Mouse (Mus musculus) heart, postnatal 4 days (tissue): Measurements from ENCODE around the gene Gp5. TPM values are rescaled to one million over a fixed set of nuclear protein-coding genes. Genes with fewer than 3 reads are reported as not detected.
A peak's percentile ranks its signal among the peaks of the same experiment; 100 is the strongest.

ENCODE experiments used
- DNase-seq: peaks from one replicate; pipeline ENCODE4 v3.0.0; 2021
- total RNA-seq, 2 experiments: library from RNA; stranded (reverse); gene quantifications; 2 replicates each; pipeline ENCODE4 v1.2.3; 2021

Gene Gp5
- total RNA-seq, 2 experiments from 2014 or later = 0.12 to 0.38 TPM

DNA sequence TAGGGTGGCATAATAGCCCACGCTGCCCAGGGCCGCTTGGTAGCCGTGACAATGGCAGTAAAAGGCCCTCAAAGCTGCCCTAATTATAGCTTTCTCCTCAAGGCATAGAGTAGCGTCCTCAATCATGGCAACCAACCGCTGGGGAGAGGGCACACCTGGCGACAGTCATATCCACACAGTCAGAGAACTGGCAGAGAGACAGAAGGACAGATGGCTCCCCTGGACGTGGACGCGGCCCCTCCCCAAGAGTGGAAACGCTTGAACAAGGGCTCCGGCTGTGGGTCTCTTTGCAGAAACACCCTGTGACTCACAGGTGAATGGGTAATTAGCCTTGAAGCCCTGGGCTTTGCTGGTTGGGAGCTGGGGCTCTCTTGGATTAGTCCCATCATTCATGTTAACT lies 32.2 kb downstream of the Gp5 start:
- DNase-seq = no peak

DNA sequence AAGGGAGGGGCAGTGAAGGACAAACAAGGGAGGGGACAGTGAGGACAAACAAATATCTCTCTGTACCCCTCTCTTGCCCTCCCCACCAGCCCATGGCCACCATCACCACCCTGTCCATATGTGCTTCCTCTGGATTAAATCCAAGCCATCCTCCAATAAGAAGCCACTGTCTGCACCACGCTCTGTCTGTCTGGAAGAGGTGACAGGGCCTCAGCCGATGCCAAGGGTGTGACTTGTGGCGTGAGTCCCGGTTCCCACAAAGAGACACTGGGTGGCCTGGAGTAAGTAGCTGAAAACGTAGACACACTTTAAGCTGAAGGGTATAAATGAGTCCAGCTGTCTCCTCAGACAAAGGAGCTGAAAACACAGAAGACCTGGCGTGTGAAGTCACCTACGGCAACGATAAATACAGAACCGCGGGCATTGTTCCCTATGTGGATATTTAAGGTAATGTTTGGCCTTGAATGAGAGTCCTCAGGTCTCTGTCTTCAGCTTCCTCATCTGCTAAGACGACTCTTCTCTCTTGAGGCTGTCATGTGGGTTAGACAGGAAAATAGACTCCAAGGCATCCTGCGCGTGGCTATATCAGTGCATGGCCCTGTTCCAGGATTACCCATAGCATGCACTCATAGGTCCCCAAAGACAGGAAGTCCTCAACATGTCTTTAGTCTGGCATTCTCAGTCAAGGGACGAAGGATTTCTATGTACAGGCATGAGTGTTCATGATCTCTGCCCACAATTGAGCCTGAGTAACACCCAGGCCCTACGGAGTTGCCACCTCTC lies 34.8 kb downstream of the Gp5 start:
- DNase-seq = no peak

DNA sequence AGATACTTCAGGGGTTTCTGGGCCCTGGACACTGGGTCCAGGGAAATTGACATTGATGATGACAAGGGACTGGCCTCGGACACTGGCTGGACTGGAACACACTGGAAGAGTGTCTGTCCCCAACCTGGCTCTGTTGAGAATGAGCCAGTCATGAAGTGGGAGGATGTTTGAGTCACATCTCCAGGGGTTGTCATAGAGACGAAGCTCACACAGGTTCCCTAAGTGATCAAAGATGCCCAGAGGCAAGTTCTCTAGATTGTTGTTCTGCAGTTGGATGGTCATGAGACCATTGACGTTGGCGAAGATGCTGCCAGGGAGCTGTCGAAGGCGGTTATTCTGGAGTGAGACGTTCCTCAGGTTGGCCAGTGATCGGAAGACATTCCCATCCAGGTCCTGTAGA lies 37.5 kb downstream of the Gp5 start:
- no peak for DNase-seq

DNA sequence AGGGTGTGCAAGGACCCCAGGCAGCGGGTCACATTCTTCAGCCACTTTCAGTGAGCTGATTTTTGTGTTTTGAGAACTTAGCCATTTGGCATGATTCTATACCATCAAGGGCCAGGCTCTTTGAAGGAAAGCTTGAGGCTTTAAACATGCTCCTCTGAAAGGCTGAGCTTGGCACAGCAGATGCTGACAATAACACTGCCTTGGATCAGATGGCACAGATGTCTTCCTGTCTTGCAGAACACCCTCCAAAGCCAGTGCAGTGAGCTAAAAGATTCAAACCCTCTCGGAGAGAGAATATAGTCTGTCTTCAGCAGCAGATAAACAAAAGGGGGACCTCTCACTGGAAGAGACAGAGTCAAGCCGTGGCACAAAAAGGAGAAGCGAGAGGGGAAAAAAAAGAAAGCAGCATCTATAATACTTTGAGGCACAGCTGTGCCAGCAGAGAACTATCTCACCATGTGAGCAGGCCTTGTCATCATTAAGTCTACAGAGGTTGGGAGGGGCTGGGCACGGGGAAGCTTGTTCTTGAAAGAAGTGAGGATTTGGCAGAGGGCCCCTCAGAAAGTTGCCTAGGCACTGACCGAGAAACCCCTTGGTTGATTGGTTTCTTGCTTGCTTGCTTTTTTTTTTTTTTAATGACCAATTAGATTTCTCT lies 38.5 kb downstream of the Gp5 start:
- no peak for DNase-seq

DNA sequence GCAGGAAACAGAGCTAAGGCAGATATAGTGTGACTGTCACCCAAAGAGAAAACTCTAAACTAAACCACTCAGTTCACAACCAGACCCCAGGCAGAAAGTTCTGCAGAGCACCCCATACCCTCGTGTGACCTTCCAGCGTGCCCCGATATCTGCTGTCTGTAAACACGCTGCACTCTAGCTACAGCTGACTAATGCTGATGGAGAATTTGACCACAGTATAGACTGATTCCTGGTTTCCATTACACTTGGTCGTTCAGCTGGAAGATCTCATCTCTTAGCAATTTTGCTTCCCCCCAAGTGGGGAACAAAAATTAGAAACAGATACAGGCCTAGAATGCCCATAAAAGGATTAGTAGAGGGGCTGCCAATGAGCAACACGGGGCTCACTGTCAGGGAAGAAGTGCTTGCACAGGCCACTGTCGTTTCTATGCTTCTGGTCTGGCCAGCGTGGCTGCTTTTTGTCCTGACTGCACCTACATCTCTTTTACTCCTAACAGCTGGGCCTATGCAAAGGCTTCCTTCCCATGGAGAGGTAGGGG lies 39.3 kb downstream of the Gp5 start:
- no peak for DNase-seq

DNA sequence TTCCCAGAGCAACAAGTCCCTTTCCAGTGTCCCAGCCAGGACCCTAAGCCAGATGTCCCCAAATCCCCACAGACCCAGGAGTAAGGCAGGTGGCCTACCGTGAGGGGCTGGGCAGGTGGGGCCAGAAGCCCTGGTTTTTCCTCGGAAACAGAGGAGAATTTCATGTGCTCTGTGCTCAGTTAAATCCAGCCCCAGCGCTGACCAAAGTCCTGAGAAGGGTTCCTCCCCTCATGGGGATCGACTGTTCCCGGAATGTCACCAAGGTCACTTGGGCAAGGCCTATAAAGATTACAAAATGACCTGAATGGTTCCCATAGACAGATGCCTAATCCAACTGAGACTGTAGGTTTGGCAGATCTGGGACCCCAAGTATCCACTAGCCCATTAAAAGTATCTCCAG lies 43.2 kb downstream of the Gp5 start, which contains the start of gene Cpn2:
TSS of gene Cpn2 (minus strand) at position 141 of the 400 bp plus-strand sequence.
- DNase-seq = no peak

DNA sequence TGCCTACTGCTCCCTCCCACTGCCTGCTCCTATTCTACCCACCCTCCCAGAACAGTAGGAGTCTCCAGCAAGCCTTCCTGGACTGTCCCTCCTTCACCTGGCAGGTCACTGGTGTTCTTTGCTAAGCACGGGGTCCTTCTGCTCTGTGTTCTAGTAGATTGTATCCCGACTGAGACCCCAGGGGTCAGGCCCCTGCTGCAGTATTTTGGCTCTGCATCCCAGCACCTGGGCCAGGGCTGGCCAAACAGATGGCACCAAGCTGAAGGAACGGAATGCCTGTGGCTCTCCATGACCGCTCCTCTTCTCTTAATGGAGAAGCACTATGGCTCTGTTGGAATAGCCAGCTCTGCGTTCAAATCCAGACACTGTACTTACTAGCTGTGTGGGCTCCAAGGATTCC lies 44.0 kb downstream of the Gp5 start:
- no peak for DNase-seq

DNA sequence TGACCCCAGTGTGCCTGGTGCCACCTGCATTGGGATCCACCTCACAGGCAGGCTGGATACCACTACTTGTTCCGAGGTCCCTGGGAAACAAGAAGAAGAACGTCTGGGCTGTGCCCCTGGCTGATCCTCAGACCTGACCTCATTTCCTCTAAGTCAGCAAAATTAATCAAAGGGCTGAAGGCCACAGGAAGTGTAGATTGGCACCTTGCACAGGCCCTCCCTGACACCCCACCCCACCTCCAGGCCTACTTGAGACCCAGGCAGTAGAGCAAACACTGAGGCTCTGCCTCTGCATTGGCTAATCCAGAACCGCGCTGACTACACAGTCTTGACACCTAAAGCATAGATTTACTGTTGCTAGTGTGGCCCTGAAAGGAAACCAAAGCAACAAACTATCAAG lies 45.0 kb downstream of the Gp5 start:
- no peak for DNase-seq

DNA sequence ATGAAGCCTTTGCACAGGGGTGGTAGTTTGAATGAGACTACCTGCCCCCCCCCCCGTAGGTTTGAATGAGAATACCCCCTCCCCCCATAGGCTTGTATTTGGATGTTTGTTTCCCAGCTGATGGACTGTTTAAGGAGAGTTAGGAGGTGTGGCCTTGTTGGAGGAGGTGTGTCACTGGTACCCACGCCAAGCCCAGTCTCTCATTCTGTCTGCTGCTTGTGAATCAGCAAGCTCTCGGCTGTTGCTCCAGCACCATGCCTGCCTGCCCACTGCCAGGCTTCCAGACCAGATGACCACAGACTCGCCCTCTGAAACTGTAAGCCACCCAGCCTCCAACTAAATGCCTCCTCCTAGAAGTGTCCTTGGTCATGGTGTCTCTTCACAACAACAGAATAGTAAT lies 47.4 kb downstream of the Gp5 start:
- DNase-seq = no peak

DNA sequence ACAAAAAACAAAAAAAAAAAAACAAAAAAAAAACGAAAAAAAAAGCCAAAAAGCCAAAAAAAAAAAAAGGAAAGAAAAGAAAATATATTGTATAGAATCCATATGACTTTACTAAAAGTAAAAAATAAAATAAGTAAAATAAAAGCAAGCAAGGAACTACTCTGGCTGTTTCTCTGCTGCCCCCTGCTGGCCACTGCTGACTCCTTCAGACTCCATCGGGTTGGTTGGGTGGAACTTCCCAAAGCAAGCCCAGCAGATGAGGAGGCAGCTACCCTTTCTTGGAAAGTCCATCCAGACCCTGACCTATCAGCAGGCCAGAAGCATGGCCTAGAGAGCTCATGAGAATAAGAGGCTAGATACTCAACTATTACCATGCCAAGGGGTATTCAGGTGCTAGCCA lies 47.9 kb downstream of the Gp5 start:
- peak; percentile 82 for DNase-seq

DNA sequence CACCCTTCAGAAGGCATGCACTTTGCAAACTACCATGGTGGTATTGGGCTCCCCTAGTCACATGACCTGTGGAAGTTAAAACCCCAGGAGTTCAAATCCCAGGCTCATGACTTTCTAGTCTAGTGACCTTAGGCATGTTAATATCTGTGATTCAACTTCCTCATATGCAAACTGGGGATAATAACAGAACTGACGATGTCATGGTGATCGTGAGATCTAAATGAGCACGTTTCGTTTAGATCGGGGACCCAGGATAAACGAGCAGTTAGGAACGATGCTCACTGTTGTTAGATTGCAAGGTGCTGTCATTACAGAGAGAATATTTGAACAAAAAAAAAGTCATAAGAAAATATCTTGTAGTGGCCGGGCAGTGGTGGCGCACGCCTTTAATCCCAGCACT lies 48.4 kb downstream of the Gp5 start:
- no peak for DNase-seq

DNA sequence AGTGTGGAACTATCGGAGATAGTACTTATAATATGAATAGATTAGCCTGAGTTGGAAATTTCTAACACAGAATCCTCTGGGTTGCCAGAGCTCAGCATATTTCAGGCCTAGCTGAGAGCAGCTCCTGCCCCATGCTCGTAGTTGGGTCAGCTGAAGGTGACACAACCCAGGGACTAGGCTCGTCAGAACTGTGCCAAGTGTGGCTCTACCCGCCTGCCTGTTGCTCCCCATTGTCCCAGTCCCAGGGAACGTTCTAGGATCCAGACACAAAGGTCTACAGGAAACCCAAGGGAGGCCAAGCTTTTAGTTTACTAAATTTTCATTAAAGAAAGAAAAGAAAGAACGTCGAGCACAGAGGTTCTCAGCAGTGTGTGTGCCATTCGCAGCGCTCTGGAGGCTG lies 49.2 kb downstream of the Gp5 start:
- no peak for DNase-seq

DNA sequence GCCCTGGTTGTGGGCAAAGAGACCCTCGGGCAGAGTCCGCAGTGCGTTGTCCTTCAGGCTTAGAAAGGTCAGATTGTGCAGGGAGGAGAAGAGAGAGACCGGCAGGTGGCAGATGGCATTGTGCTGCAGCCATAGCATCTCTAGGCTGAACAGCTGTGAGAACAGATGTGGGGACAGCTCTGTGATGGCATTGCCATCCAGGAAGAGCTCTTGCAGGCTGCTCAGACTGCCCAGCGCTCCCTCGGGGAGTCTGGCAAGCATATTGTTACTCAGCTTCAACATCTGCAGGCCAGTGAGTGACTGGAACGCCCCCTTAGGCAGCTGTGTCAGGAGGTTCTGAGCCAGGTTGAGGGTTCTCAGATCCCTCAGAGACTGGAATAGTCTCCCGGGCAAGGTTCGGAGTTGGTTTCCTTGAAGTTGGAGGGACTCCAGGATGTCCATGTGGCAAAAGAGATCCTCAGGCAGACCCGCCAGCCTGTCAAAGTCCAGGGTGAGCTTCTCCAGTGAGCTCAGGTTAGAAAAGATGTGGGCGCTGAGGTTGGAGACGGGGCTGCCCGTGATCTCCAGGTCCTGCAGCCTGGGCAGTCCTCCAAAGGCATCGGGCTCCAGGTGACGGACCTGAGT lies 50.5 kb downstream of the Gp5 start:
- no peak for DNase-seq

DNA sequence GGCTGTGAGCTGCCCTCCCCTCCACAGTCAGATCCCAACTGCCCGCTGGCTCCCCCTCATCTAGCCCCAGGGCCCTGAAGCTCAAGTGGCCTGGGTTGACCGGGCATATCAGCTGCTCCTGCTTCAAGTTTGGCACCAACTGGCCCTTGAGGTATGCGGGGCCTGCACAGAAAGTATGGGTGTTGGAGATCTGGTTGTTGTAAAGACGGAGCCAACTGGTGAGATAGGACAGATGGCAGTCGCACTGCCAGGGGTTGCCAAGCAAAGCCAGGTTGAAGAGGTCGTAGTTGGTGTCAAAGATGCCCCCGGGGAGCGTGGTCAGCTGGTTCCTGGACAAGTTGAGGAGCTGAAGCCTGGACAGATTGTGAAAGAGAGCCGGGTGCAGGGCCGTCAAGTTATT lies 51.1 kb downstream of the Gp5 start:
- peak; percentile 56 for DNase-seq

DNA sequence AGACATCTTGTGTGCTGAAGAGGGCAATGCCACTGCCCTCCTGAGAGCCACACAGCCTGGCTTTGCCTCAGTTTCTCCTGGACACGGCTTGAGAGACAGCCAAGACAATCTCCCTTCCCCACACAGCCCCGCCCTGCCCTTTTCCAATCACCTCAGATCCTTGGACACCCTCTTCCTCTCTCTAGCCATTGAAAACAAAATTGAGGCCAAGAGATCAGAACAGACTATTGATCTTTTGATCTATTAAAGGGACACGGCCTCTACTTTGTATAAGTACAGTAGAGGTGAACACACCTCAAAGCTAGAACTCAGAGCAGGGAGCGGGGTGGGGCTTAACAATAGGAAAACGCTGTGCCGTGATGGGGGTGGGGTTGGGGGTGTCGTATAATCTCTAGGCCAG lies 52.1 kb downstream of the Gp5 start:
- no peak for DNase-seq

DNA sequence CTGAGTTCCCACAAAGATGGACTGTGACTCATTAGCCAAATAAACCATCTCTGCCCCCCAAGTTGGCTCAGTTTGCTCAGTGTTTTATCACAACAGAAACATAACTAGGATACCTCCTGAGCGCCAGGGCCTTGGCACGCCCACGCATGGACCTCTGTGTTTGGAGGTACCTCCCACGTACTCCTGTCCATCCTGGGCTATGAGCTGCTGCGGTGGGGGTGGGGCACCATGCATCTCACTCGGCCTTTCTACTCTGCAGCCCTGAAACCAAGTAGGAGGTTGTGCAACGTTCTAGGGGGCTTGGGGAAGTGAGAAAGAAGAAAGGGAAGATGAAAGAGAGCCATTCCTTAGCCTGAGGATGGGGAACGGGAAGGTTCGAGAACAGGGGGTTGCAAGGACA lies 52.9 kb downstream of the Gp5 start:
- DNase-seq = no peak

Other genes starting within 250 kb of the Gp5 start
- 10 to 100 TPM; 44.5 to 54.4 TPM for gene Hes1, start 246.4 kb downstream of the Gp5 start, total RNA-seq
- not detected for gene Cpn2, start 43.3 kb downstream of the Gp5 start, total RNA-seq
- gene Lrrc15, start 27.5 kb downstream of the Gp5 start, total RNA-seq = under 1 TPM; 0.70 to 0.76 TPM
- gene Atp13a3, start 95.2 kb upstream of the Gp5 start, total RNA-seq = 10 to 100 TPM; 71.0 to 78.3 TPM
- 10 to 100 TPM; 19.4 to 19.7 TPM for gene Tmem44, start 240.1 kb upstream of the Gp5 start, total RNA-seq